Mouse (Mus musculus) right cerebral cortex, postnatal 4 days (tissue): ENCODE measurements around the gene Bdh2.

Experiments
- DNase-seq: peaks from one replicate; pipeline ENCODE4 v3.0.0-alpha.2; 2022

The Bdh2 gene

GRCm38 (mm10) chr3:135300081-135300480 is 19.1 kb downstream of the Bdh2 start:
- DNase-seq = no peak

GRCm38 (mm10) chr3:135304060-135304459 is 23.0 kb downstream of the Bdh2 start:
- no peak for DNase-seq

- no peak for DNase-seq
Measured at GRCm38 (mm10) chr3:135304566-135304965, 23.5 kb downstream of the Bdh2 start.

GRCm38 (mm10) chr3:135307411-135308259 is 26.6 kb downstream of the Bdh2 start, which contains the start of gene Slc9b2:
TSS of gene Slc9b2 (plus strand) at chr3:135307700.
- peak; percentile 26 for DNase-seq

DNA sequence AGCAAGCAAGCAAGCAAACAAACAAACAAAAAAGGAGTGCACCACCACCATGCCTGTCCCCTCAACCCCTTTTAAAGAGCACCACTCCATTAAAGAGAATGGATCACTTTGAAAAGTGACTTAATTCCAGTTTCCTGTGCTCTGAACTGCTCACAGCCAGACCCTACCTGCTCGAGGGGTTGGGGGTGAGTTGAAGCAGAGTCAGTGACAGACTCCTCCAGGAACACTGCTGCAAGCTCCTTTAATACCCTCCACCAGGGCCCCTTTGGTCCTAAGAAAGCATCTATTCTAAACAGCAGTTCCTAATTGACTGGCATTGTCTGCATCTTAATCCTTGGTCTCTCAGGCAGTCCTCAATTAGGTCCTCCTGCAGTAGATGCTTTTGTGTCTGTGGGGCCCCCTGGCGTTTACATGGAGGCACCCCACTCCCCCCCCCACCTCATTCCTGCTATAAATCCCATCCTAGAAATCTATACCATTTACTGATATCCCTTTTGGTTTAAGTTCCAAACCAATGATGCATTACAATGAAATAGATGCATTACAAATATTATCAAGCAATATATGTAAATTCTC is 32.0 kb downstream of the Bdh2 start:
- DNase-seq = no peak

- DNase-seq = no peak
Measured at GRCm38 (mm10) chr3:135313727-135314126, 32.7 kb downstream of the Bdh2 start.

DNA sequence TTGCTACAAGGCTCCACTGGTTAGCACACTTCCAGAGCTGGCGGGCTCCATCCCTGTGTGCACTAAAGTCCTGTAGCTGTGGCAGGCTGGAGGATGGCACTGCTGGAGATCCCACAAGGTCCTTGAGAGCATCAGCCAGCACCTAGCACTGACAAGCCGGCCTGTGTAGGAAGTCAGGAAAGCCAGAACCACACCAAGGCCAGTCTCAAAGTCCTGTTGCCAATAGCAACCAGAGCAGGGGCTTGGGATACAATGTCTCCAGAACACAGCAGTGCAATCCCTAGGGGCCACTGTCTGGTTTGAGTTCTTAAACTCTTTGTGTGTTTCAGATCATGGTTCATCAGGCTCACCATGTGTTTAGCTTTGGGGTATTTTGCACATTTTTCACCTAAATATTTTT is 33.8 kb downstream of the Bdh2 start:
- DNase-seq = no peak

DNA sequence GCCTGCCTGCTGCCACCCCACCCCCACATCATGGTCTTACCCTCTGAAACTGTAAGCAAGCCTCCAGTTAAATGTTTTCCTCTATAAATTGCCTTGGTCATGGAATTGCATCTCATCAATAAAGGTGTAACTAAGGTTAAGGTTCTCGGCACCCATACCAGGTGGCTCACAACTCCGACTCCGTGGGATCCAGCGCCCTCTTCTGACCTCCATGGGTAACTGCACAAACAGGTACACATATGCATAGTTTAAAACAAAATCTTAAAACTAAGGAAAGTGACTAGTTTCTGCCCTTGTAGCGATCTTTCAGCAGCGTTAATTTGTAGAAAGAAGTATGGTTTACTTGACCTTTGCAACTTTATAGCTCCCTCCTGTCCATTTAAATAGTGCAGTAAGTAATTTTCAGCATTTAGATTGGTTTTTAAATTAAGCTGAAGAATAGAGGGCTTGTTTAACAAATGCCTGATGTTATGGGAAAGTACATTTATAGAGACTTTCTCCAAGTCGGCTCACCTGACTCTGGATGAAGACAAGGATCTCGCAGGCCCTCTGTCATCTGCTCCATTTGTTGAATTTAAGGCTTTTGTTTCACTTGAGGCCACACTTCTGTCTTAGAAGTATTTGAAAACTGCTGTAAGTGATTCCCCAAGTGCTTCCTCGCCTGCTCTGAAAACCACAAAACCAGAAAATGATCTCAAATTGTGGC is 34.9 kb downstream of the Bdh2 start:
- DNase-seq = no peak

- no peak for DNase-seq
Measured at GRCm38 (mm10) chr3:135318331-135318730, 37.3 kb downstream of the Bdh2 start.

- DNase-seq = no peak
Measured at GRCm38 (mm10) chr3:135324354-135324753, 43.3 kb downstream of the Bdh2 start.

- DNase-seq = no peak
Measured at GRCm38 (mm10) chr3:135327176-135327575, 46.2 kb downstream of the Bdh2 start.

DNA sequence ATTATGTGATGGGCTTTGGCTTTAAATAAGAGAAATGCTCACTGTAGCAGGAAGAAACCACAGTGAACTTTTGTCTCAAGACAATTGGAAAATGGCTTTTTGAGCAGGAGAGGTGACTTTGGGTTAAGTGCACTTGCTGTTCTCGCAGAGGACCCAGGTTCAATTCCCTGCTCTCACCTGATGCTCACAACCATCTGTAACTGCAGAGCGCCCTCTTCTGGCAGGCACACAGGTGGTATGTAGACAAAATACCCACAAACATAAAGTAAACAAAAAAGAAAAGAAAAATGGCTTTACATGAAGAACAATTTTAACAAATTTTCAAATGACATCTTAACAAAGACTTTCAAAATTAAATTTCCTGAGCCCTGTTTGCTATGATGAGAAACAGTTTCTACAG is 46.6 kb downstream of the Bdh2 start:
- DNase-seq = no peak

- DNase-seq = peak; percentile 42
Measured at GRCm38 (mm10) chr3:135328560-135328959, 47.5 kb downstream of the Bdh2 start.

DNA sequence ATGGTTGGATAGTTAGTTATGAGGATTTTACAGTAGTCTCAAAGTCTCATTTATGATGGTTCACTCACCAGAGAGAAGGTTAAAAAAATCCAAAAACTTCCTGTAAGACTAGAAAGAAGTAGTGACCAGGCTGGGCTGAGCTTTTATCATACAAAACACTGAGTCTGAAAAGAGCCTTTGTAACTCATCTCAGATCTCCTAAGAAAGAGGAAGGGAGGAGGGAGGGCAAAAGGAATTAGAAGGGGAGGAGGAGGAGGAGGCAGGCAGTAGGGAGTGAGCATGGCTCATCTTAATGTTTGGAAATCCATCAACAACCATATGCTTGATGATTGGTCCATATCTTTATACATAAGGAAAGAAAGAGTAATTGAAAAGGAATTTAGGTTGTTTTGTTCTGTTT is 51.7 kb downstream of the Bdh2 start:
- no peak for DNase-seq

DNA sequence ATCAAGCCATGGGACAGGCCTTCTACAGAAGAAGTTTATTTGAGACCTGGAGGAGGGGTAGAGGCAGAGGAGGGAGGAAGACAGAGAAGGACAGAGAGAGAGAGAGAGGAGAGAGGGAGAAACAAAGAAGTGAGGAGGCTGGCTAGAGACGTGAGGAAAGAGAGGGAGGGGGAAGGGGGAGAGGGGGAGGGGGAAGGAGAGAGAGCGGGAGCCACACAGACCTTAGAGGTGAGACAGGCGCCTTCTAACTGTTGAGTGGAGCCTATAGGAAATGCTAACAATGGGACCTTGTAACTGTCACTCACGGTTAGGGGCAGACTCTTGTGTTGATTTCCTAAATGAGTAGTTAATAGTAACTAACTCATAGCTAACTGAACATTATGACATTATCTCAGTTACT is 52.7 kb downstream of the Bdh2 start:
- DNase-seq = no peak

GRCm38 (mm10) chr3:135347739-135348264 is 66.8 kb downstream of the Bdh2 start, which contains the start of gene Slc9b1:
TSS of gene Slc9b1 (plus strand) at chr3:135348029.
- no peak for DNase-seq

GRCm38 (mm10) chr3:135349022-135349421 is 68.0 kb downstream of the Bdh2 start:
- no peak for DNase-seq

DNA sequence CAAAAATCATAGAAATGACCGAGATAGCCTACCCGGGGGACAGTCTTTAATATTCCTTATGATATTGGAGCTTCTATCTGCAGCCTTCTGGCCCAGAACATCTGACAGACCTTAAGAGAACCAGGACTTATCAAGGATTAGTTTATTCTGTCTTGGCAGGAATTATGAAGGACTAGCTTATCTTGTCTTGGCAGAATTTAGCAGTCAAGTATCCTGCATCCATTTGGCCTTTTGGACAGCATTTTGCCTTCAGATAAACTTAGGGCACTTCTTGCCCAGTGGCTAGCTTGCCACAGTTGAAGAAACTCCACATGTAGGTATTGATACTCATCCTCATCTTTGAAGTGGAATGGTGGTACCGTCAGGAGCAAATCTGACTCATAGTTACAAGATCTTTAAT is 70.8 kb downstream of the Bdh2 start:
- DNase-seq = no peak
